Mouse (Mus musculus) cerebellum, postnatal 14 days (tissue): Measurements from ENCODE around the gene Sstr4.
A peak's percentile ranks its signal among the peaks of the same experiment; 100 is the strongest.

ENCODE experiments used
- DNase-seq, 2 experiments: peaks; one replicate each; pipeline ENCODE4 v3.0.0; 2021; ENCODE audit warnings: mixed read lengths in 2 of 2

The Sstr4 gene

GRCm38 (mm10) chr2:148395131-148396051 is at the start of gene Sstr4:
Sstr4 (plus strand) TSS chr2:148395344.
- peak; percentile 32 to 50 for DNase-seq

- no peak for DNase-seq
Measured at GRCm38 (mm10) chr2:148345373-148345772, 49.8 kb upstream of the Sstr4 start.

- no peak for DNase-seq
Measured at GRCm38 (mm10) chr2:148346976-148347375, 48.2 kb upstream of the Sstr4 start.

GRCm38 (mm10) chr2:148349509-148350307 is 45.4 kb upstream of the Sstr4 start:
- DNase-seq = no peak

- no peak for DNase-seq
Measured at GRCm38 (mm10) chr2:148350460-148350859, 44.7 kb upstream of the Sstr4 start.

- no peak for DNase-seq
Measured at GRCm38 (mm10) chr2:148352655-148353054, 42.5 kb upstream of the Sstr4 start.

GRCm38 (mm10) chr2:148357145-148357544 is 38.0 kb upstream of the Sstr4 start:
- DNase-seq = no peak

- DNase-seq = no peak
Measured at GRCm38 (mm10) chr2:148364536-148364935, 30.6 kb upstream of the Sstr4 start.

GRCm38 (mm10) chr2:148365227-148365626 is 29.9 kb upstream of the Sstr4 start:
- no peak for DNase-seq

GRCm38 (mm10) chr2:148371743-148372630 is 23.2 kb upstream of the Sstr4 start:
- DNase-seq = no peak

- DNase-seq = no peak
Measured at GRCm38 (mm10) chr2:148373602-148374071, 21.5 kb upstream of the Sstr4 start.

- DNase-seq = peak; percentile 46 to 65
Measured at GRCm38 (mm10) chr2:148375326-148376150, 19.6 kb upstream of the Sstr4 start.

GRCm38 (mm10) chr2:148378817-148379342 is 16.3 kb upstream of the Sstr4 start:
- DNase-seq = no peak

- no peak for DNase-seq
Measured at GRCm38 (mm10) chr2:148379899-148380413, 15.2 kb upstream of the Sstr4 start.

GRCm38 (mm10) chr2:148381076-148381475 is 14.1 kb upstream of the Sstr4 start:
- DNase-seq = no peak

- no peak for DNase-seq
Measured at GRCm38 (mm10) chr2:148386476-148386875, 8.7 kb upstream of the Sstr4 start.

- DNase-seq = no peak
Measured at GRCm38 (mm10) chr2:148386927-148387326, 8.2 kb upstream of the Sstr4 start.

- no peak for DNase-seq
Measured at GRCm38 (mm10) chr2:148387652-148388581, 7.2 kb upstream of the Sstr4 start.

GRCm38 (mm10) chr2:148393149-148393548 is 2.0 kb upstream of the Sstr4 start:
- no peak for DNase-seq

- no peak for DNase-seq
Measured at GRCm38 (mm10) chr2:148393846-148394245, 1.3 kb upstream of the Sstr4 start.
